Mouse (Mus musculus) spleen, adult 2 months (tissue): ENCODE data around the gene Prmt3. TPM values are rescaled to one million over a fixed set of nuclear protein-coding genes. Genes with fewer than 3 reads are reported as not detected.
A peak's percentile ranks its signal among the peaks of the same experiment; 100 is the strongest.

Experiments
- DNase-seq, 2 experiments: peaks; one replicate each; pipeline versions ENCODE4 v3.0.0 to v3.0.0-alpha.2; 2012 to 2021; ENCODE audit warnings: low spot score in 2 of 2, low read depth in 1 of 2
- H3K27ac ChIP-seq: fragments of 200-500 bp; 2 replicates; pipeline ENCODE4 v1.5.1; 2012; ENCODE audit warnings: low read length, inconsistent platforms; ENCODE audit not compliant: insufficient read depth
- H3K27me3 ChIP-seq: fragments of 200-500 bp; 2 replicates; pipeline ENCODE4 v1.6.1; 2012; ENCODE audit warnings: mild to moderate bottlenecking, moderate library complexity, low read length, inconsistent platforms; ENCODE audit not compliant: control insufficient read depth, insufficient read depth
- H3K36me3 ChIP-seq: fragments of 200-500 bp; 2 replicates; pipeline ENCODE4 v1.6.1; 2012; ENCODE audit warnings: mild to moderate bottlenecking, low read length, inconsistent platforms; ENCODE audit not compliant: control insufficient read depth, insufficient read depth
- H3K4me1 ChIP-seq: fragments of 200-500 bp; 2 replicates; pipeline ENCODE4 v1.6.1; 2011; ENCODE audit warnings: inconsistent platforms; ENCODE audit not compliant: control insufficient read depth, insufficient read depth, insufficient read length
- H3K4me3 ChIP-seq: fragments of 200-500 bp; 2 replicates; pipeline ENCODE4 v1.5.1; 2011; ENCODE audit warnings: mild to moderate bottlenecking, inconsistent platforms; ENCODE audit not compliant: insufficient read depth, insufficient read length; ENCODE audit errors: extremely low read depth
- CTCF ChIP-seq: fragments of 200-500 bp; IDR thresholded peaks from 2 replicates; pipeline ENCODE4 v1.5.1; 2011; ENCODE audit warnings: mild to moderate bottlenecking, inconsistent platforms; ENCODE audit not compliant: insufficient read depth, insufficient read length, insufficient replicate concordance; ENCODE audit errors: extremely low read depth
- POLR2A ChIP-seq: fragments of 200-500 bp; IDR thresholded peaks from 2 replicates; pipeline ENCODE4 v1.6.1; 2011; ENCODE audit warnings: low read depth, low read length, inconsistent platforms
- WGBS: fragments of 180-500 bp; shearing (Covaris S2); methylation state at CpG from one replicate; pipeline ENCODE4 v1.1.7; 2018; 5-methylcytosine and 5-hydroxymethylcytosine counted together
- polyA plus RNA-seq: library from polyadenylated mRNA; depleted of rRNA; stranded (reverse); fragments of >200 nt; gene quantifications from 2 replicates; pipeline ENCODE4 v1.2.3, GENCODE M21; 2012

The Prmt3 gene
- polyA plus RNA-seq, 1 experiment, result 17.1 TPM

DNA sequence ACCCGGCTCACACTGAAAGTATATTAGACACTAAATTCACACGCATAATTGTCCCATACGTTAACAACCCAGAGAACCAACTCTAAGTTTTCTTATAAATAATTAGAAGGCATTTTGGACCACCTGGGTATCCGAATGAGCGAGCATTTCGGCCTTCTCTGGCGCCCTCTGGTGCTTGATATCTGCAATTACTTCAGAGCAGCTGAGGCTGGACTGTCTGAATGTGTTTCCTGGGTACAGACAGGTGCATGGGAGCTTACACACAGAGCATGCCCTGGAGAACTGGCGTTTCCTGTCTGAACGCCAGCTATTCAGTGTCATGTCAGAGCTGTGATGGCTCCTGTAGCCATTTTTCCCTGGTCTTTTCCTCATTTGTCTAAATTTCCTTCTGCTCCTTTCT, 23.4 kb upstream of the Prmt3 start:
- no peak overlapping the region for H3K4me3 ChIP-seq
- TF ChIP-seq POLR2A, result no peak
- TF ChIP-seq CTCF, result peak; percentile 64; the same call in 1 of the 2 replicates
- peak in 1 of 2 experiments; percentile 62 for DNase-seq
- WGBS, result 3% methylated on average over 9 of the region's 9 CpGs
- peaks cover 3% of the 10 kb centered on the region; the same call in 1 of the 2 replicates for H3K4me1 ChIP-seq
- no peaks in the 10 kb centered on the region for H3K36me3 ChIP-seq
- H3K27me3 ChIP-seq, result no peaks in the 10 kb centered on the region; the same call in 1 of the 2 replicates
- no peak overlapping the region for H3K27ac ChIP-seq

DNA sequence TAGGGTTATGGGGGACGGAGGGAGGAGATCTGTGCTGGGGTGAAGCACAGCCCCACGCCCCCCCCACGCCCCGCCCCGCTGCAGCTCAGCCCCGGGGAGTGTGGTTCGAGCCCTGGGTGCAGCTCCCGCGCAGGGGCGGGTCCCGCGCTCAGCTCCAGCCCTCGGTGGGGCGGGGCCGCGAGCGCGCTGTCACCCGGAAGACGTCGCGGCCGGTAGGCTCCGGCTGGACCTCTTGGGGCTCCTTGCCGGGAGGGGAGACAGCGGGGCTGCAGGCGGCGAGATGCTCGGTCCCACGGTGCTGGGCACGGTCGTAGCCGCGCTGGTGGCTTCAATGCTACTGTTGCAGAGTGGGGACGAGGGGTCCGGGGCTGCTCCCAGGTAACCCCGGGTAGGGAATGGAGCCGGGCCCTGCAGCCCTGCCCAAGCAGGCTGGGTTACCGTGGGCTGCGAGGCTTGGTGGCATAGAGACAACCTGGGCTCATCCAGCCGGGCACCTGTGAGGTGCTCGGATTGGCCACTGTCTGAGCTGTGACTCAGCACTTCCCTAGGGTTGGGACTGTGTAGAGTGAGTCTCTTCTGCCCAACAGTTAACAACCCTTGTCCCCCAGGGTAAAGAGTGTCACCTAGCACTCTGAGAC, 19.1 kb upstream of the Prmt3 start, which contains the start of gene Htatip2:
Gene Htatip2, plus strand, starts transcription at position 182 of the 638 bp plus-strand sequence.
- no peaks in the 10 kb centered on the region for H3K27me3 ChIP-seq
- under 1% methylated on average over 42 of the region's 42 CpGs for WGBS
- peaks cover 3% of the 10 kb centered on the region; the same call in 1 of the 2 replicates for H3K4me1 ChIP-seq
- TF ChIP-seq CTCF, result no peak
- peak; percentile 45; the same call in 1 of the 2 replicates for TF ChIP-seq POLR2A
- H3K27ac ChIP-seq, result 0 out of 2 replicates have a peak within 1 kb of the TSS, but pooled peaks have one; percentile 15
- DNase-seq, result peak in 1 of 2 experiments; percentile 68
- peaks cover 5% of the 10 kb centered on the region; the same call in 1 of the 2 replicates for H3K36me3 ChIP-seq
- peak within 1 kb of the TSS; percentile 82 for H3K4me3 ChIP-seq

GRCm38 (mm10) chr7:49762605-49763004, 15.5 kb upstream of the Prmt3 start:
- Histone ChIP-seq H3K4me1 (peaks cover 3% of the 10 kb centered on the region; the same call in 1 of the 2 replicates), H3K27ac (no peak overlapping the region), H3K4me3 (no peak overlapping the region), H3K36me3 (peaks cover 15% of the 10 kb centered on the region), H3K27me3 (no peaks in the 10 kb centered on the region)
- no peak for DNase-seq
- no peak for TF ChIP-seq CTCF
- TF ChIP-seq POLR2A, result no peak
- 89% methylated on average over 13 of the region's 13 CpGs for WGBS

- no peak for DNase-seq
- Histone ChIP-seq H3K27me3 (no peaks in the 10 kb centered on the region), H3K36me3 (peaks cover 15% of the 10 kb centered on the region), H3K27ac (no peak overlapping the region), H3K4me3 (no peak overlapping the region), H3K4me1 (peaks cover 3% of the 10 kb centered on the region; the same call in 1 of the 2 replicates)
- WGBS, result 61% methylated on average over 10 of the region's 10 CpGs
- TF ChIP-seq CTCF (no peak), POLR2A (no peak)
These were observed 14.0 kb upstream of the Prmt3 start for GRCm38 (mm10) chr7:49764011-49764716.

DNA sequence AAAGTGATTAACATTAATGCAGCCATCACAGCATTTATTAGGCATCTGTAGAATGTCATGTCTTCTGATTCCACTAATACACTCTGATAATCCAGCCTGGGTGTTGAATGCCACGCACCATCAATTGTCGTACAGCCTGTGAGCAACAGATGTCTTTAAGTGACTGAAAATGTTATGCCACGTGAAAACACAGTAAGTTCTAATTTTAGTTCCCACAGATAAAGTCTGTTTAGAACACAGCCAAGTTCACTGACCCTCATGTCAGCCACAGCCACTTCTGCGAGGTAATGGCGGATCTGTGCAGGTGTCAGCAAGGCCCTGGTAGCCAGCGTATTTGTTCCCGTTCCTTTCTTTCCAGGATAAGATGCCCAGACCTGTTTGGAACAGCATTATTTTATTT, 12.0 kb upstream of the Prmt3 start:
- Histone ChIP-seq H3K4me1 (no peaks in the 10 kb centered on the region), H3K27me3 (no peaks in the 10 kb centered on the region), H3K4me3 (no peak overlapping the region), H3K36me3 (peaks cover 20% of the 10 kb centered on the region), H3K27ac (no peak overlapping the region)
- TF ChIP-seq CTCF, result no peak
- no peak for TF ChIP-seq POLR2A
- DNase-seq, result no peak
- 89% methylated on average over 7 of the region's 7 CpGs for WGBS

GRCm38 (mm10) chr7:49768509-49768908, 9.6 kb upstream of the Prmt3 start:
- Histone ChIP-seq H3K36me3 (peaks cover 28% of the 10 kb centered on the region), H3K4me1 (no peaks in the 10 kb centered on the region), H3K4me3 (no peak overlapping the region), H3K27me3 (no peaks in the 10 kb centered on the region), H3K27ac (no peak overlapping the region)
- DNase-seq, result no peak
- no peak for TF ChIP-seq CTCF
- TF ChIP-seq POLR2A, result no peak
- WGBS, result 93% methylated on average over 9 of the region's 9 CpGs
